Mouse (Mus musculus) neutrophil, adult 5-6 weeks (primary cell): ENCODE results near the gene Tmem160. TPM values are rescaled to one million over a fixed set of nuclear protein-coding genes. Genes with fewer than 3 reads are reported as not detected.

Experiments used
- ATAC-seq: fragments of 151-379, 151-347 bp; 2 replicates; pipeline ENCODE4 v1.8.0; 2017; ENCODE audit warnings: mild to moderate bottlenecking, moderate TSS enrichment; ENCODE audit not compliant: insufficient number of reproducible peaks, poor library complexity, low FRiP score, severe bottlenecking; ENCODE audit errors: extremely low read depth
- total RNA-seq: library from RNA; stranded (forward); fragments of 200-1000 nt; gene quantifications from 2 replicates; pipeline ENCODE4 v1.2.3, GENCODE M21; 2017

Gene Tmem160
- total RNA-seq, 1 experiment from 2014 or later, result 5.8 TPM

DNA sequence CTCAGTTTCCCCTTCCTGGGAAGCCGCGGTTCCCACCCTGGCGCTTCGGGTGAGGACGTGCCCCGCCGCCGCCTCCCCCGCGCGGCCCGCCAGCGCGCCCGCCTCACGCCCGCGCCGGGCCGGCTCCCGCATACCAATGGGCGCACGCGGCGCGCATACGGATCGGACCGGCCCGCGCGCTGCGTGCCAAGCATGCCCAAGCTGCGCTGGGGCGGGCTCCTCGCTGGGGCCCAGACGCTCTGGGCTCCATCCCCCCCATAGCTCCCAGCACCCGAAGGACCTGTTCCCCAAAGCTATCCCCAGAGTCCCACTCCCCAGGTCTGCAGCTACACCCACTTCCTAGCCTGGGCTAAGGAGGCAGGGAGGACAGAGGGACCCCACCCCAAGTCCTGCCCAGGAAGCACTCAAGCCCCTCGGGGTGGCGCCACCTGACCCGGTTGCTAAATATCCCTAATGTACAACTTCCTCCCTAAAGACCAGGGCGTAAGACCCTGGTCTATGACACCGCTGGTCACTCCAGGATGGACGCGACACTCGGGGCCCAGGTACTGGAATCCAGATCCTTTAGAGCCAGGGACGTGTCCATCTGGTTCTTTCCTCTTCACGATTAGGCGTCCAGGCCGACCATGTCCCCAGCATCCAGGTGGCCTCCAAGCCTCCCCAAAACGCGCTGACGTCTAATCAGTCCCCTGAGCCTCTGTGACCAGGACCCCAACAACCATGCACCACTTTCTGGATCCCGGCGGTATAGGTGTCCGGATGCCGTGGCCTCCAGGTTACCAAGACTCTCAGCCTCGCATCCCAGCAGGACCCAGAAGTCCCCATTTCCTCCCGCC lies 23.4 kb downstream of the Tmem160 start:
- ATAC-seq, result no peak

DNA sequence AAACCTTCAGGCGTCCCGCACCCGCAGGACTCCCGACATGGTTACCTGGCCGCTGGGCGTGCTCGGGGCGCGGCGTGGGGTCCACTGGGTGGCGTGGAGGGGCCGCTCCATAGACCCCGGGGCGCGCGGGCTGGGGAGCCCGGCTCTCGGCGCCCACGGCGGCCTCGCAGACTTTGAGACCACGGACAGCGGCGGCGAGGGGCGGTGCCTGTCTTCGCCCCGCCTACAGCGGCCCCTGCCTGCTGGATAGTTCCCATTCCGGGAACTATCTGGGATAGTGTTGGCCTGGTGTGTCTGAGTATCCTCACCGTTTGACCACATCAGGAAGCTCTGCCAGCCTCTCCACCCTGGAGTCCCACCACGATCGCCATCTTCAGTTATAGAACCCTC lies 24.0 kb downstream of the Tmem160 start:
- no peak for ATAC-seq

DNA sequence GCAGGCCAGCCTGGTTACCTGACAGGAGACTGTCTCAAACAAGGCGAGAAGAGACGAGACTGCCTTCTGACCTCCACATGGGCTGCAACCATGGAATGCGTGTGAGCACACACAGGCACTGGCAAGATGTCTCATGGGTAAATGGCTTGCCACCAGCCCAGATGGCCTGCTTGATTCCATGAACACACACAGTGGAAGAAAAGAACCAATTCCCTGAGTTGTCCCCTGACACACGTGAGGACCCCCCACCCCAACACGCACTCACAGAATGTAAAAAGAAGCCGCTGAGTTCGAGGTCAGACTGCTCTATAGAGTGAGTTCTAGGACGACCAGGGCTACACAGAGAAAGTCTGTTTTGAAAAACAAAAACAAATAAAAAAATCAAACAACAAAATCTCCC lies 25.0 kb downstream of the Tmem160 start, which contains the start of gene Npas1:
Npas1 (minus strand) TSS at position 101 of the 400 bp plus-strand sequence.
- no peak for ATAC-seq

DNA sequence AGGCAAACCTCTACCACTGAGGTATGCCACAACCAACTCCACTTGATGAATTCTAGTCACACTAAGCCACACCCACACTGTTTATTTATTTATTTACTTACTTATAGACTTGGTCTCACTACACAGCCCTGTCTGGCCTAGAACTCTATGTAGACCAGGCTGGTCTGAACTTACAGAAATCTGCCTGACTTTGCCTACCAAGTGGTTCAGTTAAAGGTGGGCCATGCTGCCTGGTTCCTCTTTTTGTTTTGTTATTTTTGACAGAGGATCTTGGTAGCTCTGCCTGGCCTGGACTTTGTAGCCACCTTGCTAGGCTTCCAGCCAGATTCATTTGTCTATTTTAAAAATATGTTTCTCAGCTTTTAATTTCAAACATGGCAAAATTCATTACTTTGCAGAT lies 36.2 kb downstream of the Tmem160 start:
- ATAC-seq, result no peak

DNA sequence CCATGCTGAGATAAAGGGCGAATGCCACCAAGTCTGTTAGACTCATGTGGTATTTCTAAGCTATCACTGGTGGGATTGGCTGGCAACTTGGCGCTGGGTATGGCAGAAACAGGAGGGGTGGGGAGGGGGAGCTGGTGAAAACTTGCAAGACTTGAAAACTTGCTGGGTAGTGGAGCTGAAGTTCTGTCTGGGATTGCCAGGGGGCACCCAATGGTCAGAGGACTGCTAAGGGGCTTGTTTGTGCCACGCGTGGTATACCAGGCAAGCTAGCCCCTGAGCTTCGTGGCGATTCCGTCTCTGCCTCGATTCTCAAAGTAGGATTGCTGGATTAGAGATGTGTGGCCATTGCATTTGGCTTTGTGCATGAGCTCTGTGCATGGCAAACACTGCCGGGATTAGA lies 37.4 kb downstream of the Tmem160 start:
- no peak for ATAC-seq

DNA sequence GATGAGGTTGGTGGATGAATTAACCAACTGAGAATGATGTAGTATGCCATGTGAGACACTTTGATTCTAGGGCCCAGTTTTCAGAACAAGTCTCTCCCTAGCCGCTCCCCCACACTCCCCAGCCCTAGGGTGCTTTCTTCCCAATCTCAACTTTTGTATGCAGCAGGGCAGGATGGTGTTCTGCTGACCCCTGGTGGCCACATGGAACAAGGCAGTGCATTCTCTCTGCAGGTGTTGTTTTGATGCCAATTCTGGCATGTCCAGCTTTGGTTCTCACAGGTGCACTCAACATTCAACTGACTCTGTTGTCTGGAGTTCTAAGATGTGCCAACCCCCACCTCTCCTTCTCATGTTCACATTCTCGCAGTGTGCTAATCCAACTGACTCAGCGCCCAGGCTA lies 39.2 kb downstream of the Tmem160 start:
- ATAC-seq, result peak; percentile 52

DNA sequence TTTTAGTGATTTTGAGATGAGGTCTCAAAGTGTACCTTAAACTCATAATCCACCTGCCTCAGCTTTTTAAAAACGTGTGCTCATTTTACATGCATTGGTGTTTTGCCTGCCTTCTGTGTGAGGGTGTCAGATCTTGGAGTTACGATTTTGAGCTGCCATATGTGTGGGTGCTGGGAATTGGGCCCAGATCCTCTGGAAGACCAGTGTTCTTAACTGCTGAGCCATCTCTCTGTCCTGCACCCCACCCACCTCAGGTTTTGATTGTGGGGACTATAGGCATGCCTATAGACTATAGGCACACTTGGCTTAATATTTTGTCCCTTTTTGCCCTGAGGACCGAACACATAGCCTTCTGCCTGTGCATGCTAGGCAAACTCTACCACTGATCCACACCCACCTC lies 39.6 kb downstream of the Tmem160 start:
- ATAC-seq, result no peak

DNA sequence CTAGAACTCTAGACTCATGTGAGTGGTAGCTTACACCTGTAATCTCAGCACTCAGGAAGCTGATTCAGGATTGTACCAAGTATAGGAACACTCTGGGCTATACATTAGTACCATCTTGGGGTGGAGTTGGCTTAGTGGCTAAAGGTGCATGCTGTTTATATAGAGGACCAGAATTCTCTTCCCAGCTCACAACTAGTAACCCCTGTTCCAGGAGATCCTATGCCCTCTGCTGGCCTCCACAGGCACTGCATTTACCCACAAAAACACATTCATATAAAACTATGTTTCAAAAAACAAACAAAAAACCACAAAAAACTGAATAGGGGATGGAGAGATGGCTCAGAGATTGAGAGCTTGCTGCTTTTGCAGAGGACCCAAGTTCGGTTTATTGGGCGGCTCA lies 40.8 kb downstream of the Tmem160 start:
- no peak for ATAC-seq

DNA sequence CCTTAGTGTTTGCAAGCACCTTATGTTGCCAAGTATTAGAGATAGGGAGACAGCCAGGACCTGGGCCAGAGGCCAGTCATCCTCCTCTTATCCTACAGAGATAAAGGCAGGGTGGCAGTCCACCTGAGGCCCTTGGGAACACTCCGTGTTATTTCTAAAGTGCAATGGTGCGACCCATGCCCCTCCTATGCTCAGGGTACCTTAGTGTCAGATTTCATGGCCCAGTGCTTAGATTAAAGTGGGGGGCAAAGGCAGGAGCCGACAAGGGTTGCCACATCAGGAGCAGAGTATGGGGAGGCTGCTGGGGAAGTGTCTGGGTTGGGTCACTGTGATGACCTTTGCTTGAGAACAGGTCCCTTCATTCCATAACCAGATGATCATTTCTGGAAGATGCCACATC lies 43.7 kb downstream of the Tmem160 start:
- ATAC-seq, result no peak

DNA sequence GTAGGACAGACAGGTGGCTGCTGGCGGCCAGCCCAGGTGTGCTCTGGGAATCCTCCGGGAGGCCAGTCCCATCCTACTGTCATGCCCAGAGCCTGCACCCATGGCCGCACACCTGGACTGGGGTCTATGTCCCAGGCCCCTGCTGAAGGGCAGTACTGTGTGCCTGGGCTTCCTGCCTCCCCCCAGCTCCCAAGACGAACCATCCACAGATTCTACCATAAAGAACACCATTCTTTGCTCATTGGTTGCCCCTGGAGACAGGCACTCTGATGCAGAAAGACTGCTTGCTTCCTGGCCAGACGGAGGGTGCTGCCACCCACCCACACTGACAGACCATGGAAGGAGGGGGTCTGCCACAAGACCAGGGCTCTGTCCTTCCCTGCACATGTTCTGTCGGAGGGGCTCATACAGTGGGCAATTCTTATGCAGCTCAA lies 47.1 kb downstream of the Tmem160 start:
- no peak for ATAC-seq

DNA sequence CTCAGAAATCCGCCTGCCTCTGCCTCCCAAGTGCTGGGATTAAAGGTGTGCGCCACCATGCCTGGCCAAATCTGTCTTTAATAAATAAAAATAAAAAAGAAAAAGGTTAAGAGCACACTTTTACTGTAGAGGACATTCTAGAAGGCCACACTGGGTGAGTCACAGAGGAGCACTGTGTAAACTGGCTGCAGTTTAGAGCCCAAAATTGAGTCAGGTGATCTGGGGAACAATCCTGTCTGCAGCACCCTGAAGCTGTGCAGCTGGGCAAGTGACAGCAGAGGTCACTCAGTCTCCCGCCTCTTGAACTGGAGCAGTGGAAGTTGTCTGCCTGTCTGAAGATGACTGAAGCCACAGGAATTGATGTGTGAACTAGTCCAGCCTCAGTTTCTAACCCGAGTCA lies 49.0 kb downstream of the Tmem160 start:
- no peak for ATAC-seq

DNA sequence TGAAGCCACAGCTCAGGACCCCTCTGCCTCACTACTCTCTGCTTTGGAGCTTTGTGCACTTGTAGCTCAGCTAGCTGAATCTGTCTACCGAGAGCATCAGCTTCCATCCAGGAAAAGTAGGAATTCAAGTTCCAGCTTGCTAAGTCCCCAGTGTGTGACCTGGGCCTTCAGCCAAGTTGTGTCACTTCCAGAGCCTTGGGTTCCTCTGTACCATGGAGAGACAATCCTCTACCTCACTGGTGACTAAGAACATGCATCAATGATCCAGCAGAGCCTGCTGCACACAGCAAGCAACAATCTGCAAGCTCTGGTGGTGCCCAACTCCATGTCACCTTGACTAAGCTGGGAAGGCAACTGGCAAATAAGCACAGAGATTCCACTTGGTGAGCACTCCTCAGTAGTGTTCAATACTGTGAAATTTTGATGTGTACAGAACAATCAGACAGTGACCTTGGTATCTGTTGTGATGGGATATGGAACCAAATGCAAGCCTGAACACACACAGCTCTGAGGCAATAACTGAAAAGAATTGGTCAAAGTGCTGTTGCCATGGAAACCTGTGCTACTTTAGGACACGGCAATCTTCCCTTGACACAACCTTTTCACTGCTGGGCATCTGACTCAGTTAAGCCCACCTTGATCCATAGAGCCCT lies 52.1 kb downstream of the Tmem160 start:
- ATAC-seq, result no peak

Other genes starting within 250 kb of the Tmem160 start
- 12.5 and 12.9 TPM in 2 replicates for gene Dhx34, start 230.7 kb upstream of the Tmem160 start, total RNA-seq
- gene C5ar2, start 208.6 kb upstream of the Tmem160 start, total RNA-seq, result 74.4 and 76.5 TPM in 2 replicates
- gene C5ar1, start 193.2 kb upstream of the Tmem160 start, total RNA-seq, result 119 and 133 TPM in 2 replicates
- gene Inafm1, start 179.2 kb upstream of the Tmem160 start, total RNA-seq, result 10.1 and 13.2 TPM in 2 replicates
- 143 and 164 TPM in 2 replicates for gene Ccdc9, start 166.0 kb upstream of the Tmem160 start, total RNA-seq
- gene Bbc3, start 144.4 kb upstream of the Tmem160 start, total RNA-seq, result 7.0 and 7.7 TPM in 2 replicates
- gene Sae1, start 65.0 kb upstream of the Tmem160 start, total RNA-seq, result 110 and 123 TPM in 2 replicates
- 35.1 and 45.9 TPM in 2 replicates for gene Zc3h4, start 51.9 kb upstream of the Tmem160 start, total RNA-seq
- not detected in 2 replicates for gene Npas1, start 24.9 kb downstream of the Tmem160 start, total RNA-seq
- 9.0 and 10.9 TPM in 2 replicates for gene Arhgap35, start 162.2 kb downstream of the Tmem160 start, total RNA-seq
- not detected in 2 replicates for gene Ceacam15, start 222.9 kb downstream of the Tmem160 start, total RNA-seq